Mouse (Mus musculus) liver, embryonic 14.5 days (tissue): ENCODE data around the gene Oard1.

Source experiments
- CTCF ChIP-seq: IDR thresholded peaks from 2 replicates; pipeline ENCODE4 v1.5.1; 2016; ENCODE audit warnings: antibody characterized with exemption, low read depth, control low read depth
- EP300 ChIP-seq: IDR thresholded peaks from 2 replicates; pipeline ENCODE4 v1.6.1; 2016; ENCODE audit warnings: antibody characterized with exemption, low read depth

DNA sequence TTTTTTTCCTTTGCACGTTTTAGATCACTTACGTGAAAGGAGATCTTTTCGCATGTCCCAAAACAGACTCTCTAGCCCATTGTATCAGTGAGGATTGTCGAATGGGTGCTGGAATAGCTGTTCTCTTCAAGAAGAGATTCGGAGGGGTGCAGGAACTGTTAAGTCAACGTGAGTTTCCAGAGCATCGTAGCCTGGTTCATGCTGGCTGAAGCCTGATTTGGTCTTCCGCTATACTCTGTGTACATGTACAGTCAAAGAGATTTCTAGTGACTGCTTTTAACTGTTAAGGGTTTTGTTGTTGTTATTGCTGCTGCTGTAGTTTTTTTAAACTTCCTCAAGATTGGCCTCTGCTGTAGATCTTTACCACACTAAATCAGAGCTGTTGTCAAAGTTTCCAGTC lies 1.4 kb downstream of the Oard1 start:
- TF ChIP-seq CTCF (no peak), EP300 (no peak)
